Mouse (Mus musculus) kidney, embryonic 15.5 days (tissue): ENCODE data around the gene Rasal2. TPM values are rescaled to one million over a fixed set of nuclear protein-coding genes. Genes with fewer than 3 reads are reported as not detected.

Source experiments
- ATAC-seq: fragments of 200-750 bp; cut with Nextera tagmentation; replicated peaks from 2 replicates; pipeline ENCODE4 v1.8.0; 2017; ENCODE audit warnings: moderate TSS enrichment; ENCODE audit not compliant: low FRiP score
- H3K27ac ChIP-seq: fragments of 300-500 bp; sonication (generic); 2 replicates; pipeline ENCODE4 v1.5.1; 2015; ENCODE audit warnings: mild to moderate bottlenecking, inconsistent platforms
- H3K27me3 ChIP-seq: fragments of 300-500 bp; sonication (generic); 2 replicates; pipeline ENCODE4 v1.6.1; 2015; ENCODE audit warnings: inconsistent platforms
- H3K36me3 ChIP-seq: fragments of 300-500 bp; sonication (generic); 2 replicates; pipeline ENCODE4 v1.6.1; 2015; ENCODE audit warnings: inconsistent platforms
- H3K4me1 ChIP-seq: fragments of 300-500 bp; sonication (generic); 2 replicates; pipeline ENCODE4 v1.6.1; 2015; ENCODE audit warnings: inconsistent platforms
- H3K4me2 ChIP-seq: fragments of 300-500 bp; sonication (generic); 2 replicates; pipeline ENCODE4 v1.6.1; 2015; ENCODE audit warnings: moderate library complexity, mild to moderate bottlenecking, inconsistent platforms
- H3K4me3 ChIP-seq: fragments of 300-500 bp; sonication (generic); replicated peaks from 2 replicates; pipeline ENCODE4 v1.5.1; 2015; ENCODE audit warnings: mild to moderate bottlenecking, inconsistent platforms
- H3K9ac ChIP-seq: fragments of 300-500 bp; sonication (generic); 2 replicates; pipeline ENCODE4 v1.6.1; 2015; ENCODE audit warnings: mild to moderate bottlenecking, inconsistent platforms
- H3K9me3 ChIP-seq: fragments of 300-500 bp; sonication (generic); replicated peaks from 2 replicates; pipeline ENCODE4 v1.6.1; 2016; ENCODE audit warnings: inconsistent platforms
- WGBS: fragments of 180-500 bp; shearing (Covaris S2); methylation state at CpG from one replicate; pipeline ENCODE4 v1.1.7; 2015; ENCODE audit warnings: mixed read lengths; 5-methylcytosine and 5-hydroxymethylcytosine counted together
- polyA plus RNA-seq: library from polyadenylated mRNA; unstranded; fragments of >200 nt; fragmentation: Nextera tagmentation; extraction: Ambion mirVana; gene quantifications from 2 replicates; pipeline ENCODE4 v1.2.1, GENCODE M21; 2015

Gene Rasal2
- polyA plus RNA-seq, 1 experiment from 2014 or later, result 8.0 TPM

- 19% methylated on average over 8 of the region's 8 CpGs for WGBS
Observed at GRCm38 (mm10) chr1:157410937-157411336, 1.5 kb downstream of the Rasal2 start.

GRCm38 (mm10) chr1:157409648-157410047, 2.7 kb downstream of the Rasal2 start:
- Histone ChIP-seq H3K9me3 (no peaks in the 10 kb centered on the region), H3K27me3 (no peaks in the 10 kb centered on the region), H3K4me2 (no peak overlapping the region), H3K27ac (no peak overlapping the region), H3K36me3 (no peaks in the 10 kb centered on the region), H3K4me1 (peaks cover 10% of the 10 kb centered on the region), H3K9ac (no peak overlapping the region), H3K4me3 (no peak overlapping the region)
- ATAC-seq, result no peak
- WGBS, result 82% methylated on average over 2 of the region's 2 CpGs

More at GRCm38 (mm10) chr1:157410937-157411336, 1.5 kb downstream of the Rasal2 start:
- no peaks in the 10 kb centered on the region for H3K9me3 ChIP-seq
- H3K4me1 ChIP-seq, result peaks cover 10% of the 10 kb centered on the region
- peak overlapping the region; percentile 75 for H3K9ac ChIP-seq
- no peak for ATAC-seq
- H3K27ac ChIP-seq, result no peak overlapping the region
- H3K27me3 ChIP-seq, result no peaks in the 10 kb centered on the region
- H3K4me2 ChIP-seq, result peak overlapping the region; percentile 84
- peak overlapping the region; percentile 97 for H3K4me3 ChIP-seq
- H3K36me3 ChIP-seq, result no peaks in the 10 kb centered on the region

GRCm38 (mm10) chr1:157388027-157388426, 24.4 kb downstream of the Rasal2 start:
- no peaks in the 10 kb centered on the region for H3K4me1 ChIP-seq
- no peak overlapping the region for H3K4me2 ChIP-seq
- no peaks in the 10 kb centered on the region for H3K36me3 ChIP-seq
- no peak overlapping the region for H3K9ac ChIP-seq
- no peak for ATAC-seq
- H3K27me3 ChIP-seq, result no peaks in the 10 kb centered on the region
- H3K9me3 ChIP-seq, result no peaks in the 10 kb centered on the region
- H3K4me3 ChIP-seq, result no peak overlapping the region
- 51% methylated on average over 4 of the region's 4 CpGs for WGBS
- H3K27ac ChIP-seq, result no peak overlapping the region

- no peak overlapping the region for H3K4me2 ChIP-seq
- no peaks in the 10 kb centered on the region for H3K4me1 ChIP-seq
- no peak for ATAC-seq
- H3K27ac ChIP-seq, result no peak overlapping the region
- WGBS, result 55% methylated on average over 2 of the region's 2 CpGs
- H3K9me3 ChIP-seq, result no peaks in the 10 kb centered on the region
- no peak overlapping the region for H3K4me3 ChIP-seq
- H3K9ac ChIP-seq, result no peak overlapping the region
- no peaks in the 10 kb centered on the region for H3K36me3 ChIP-seq
- no peaks in the 10 kb centered on the region for H3K27me3 ChIP-seq
Observed at GRCm38 (mm10) chr1:157380694-157381093, 31.7 kb downstream of the Rasal2 start.

- no peaks in the 10 kb centered on the region for H3K36me3 ChIP-seq
- WGBS, result 95% methylated on average over 2 of the region's 2 CpGs
- no peaks in the 10 kb centered on the region for H3K4me1 ChIP-seq
- no peak overlapping the region for H3K9ac ChIP-seq
- H3K4me2 ChIP-seq, result no peak overlapping the region
- H3K4me3 ChIP-seq, result no peak overlapping the region
- no peak overlapping the region for H3K27ac ChIP-seq
- H3K9me3 ChIP-seq, result no peaks in the 10 kb centered on the region
- H3K27me3 ChIP-seq, result no peaks in the 10 kb centered on the region
- no peak for ATAC-seq
Observed at GRCm38 (mm10) chr1:157370397-157370796, 42.0 kb downstream of the Rasal2 start.

GRCm38 (mm10) chr1:157368316-157368715, 44.1 kb downstream of the Rasal2 start:
- H3K9me3 ChIP-seq, result no peaks in the 10 kb centered on the region
- ATAC-seq, result no peak
- H3K27ac ChIP-seq, result no peak overlapping the region
- no peak overlapping the region for H3K9ac ChIP-seq
- 79% methylated on average over 5 of the region's 5 CpGs for WGBS
- H3K4me3 ChIP-seq, result no peak overlapping the region
- no peaks in the 10 kb centered on the region for H3K4me1 ChIP-seq
- no peaks in the 10 kb centered on the region for H3K36me3 ChIP-seq
- H3K27me3 ChIP-seq, result no peaks in the 10 kb centered on the region
- no peak overlapping the region for H3K4me2 ChIP-seq

GRCm38 (mm10) chr1:157346661-157347060, 65.7 kb downstream of the Rasal2 start:
- Histone ChIP-seq H3K4me2 (no peak overlapping the region), H3K36me3 (no peaks in the 10 kb centered on the region), H3K9ac (no peak overlapping the region), H3K27ac (no peak overlapping the region), H3K4me1 (no peaks in the 10 kb centered on the region), H3K27me3 (no peaks in the 10 kb centered on the region), H3K4me3 (no peak overlapping the region), H3K9me3 (no peaks in the 10 kb centered on the region)
- no peak for ATAC-seq
- WGBS, result 63% methylated on average over 1 of the region's 1 CpGs

GRCm38 (mm10) chr1:157343519-157343918, 68.9 kb downstream of the Rasal2 start:
- Histone ChIP-seq H3K27me3 (no peaks in the 10 kb centered on the region), H3K4me3 (no peak overlapping the region), H3K27ac (no peak overlapping the region), H3K36me3 (no peaks in the 10 kb centered on the region), H3K9me3 (no peaks in the 10 kb centered on the region), H3K4me1 (no peaks in the 10 kb centered on the region), H3K9ac (no peak overlapping the region), H3K4me2 (no peak overlapping the region)
- no peak for ATAC-seq

- H3K4me2 ChIP-seq, result no peak overlapping the region
- no peaks in the 10 kb centered on the region for H3K9me3 ChIP-seq
- ATAC-seq, result no peak
- H3K27ac ChIP-seq, result no peak overlapping the region
- H3K36me3 ChIP-seq, result no peaks in the 10 kb centered on the region
- no peaks in the 10 kb centered on the region for H3K4me1 ChIP-seq
- WGBS, result 78% methylated on average over 3 of the region's 3 CpGs
- no peak overlapping the region for H3K4me3 ChIP-seq
- H3K9ac ChIP-seq, result no peak overlapping the region
- no peaks in the 10 kb centered on the region for H3K27me3 ChIP-seq
Observed at GRCm38 (mm10) chr1:157334834-157335233, 77.6 kb downstream of the Rasal2 start.

GRCm38 (mm10) chr1:157328068-157328467, 84.3 kb downstream of the Rasal2 start:
- ATAC-seq, result no peak

GRCm38 (mm10) chr1:157323091-157323490, 89.3 kb downstream of the Rasal2 start:
- no peaks in the 10 kb centered on the region for H3K27me3 ChIP-seq
- WGBS, result 96% methylated on average over 1 of the region's 1 CpGs
- no peak overlapping the region for H3K4me2 ChIP-seq
- no peak overlapping the region for H3K4me3 ChIP-seq
- ATAC-seq, result no peak
- no peak overlapping the region for H3K9ac ChIP-seq
- no peaks in the 10 kb centered on the region for H3K36me3 ChIP-seq
- H3K4me1 ChIP-seq, result 0 out of 2 replicates have a peak, but pooled peaks cover 2% of the 10 kb centered on the region
- no peak overlapping the region for H3K27ac ChIP-seq
- no peaks in the 10 kb centered on the region for H3K9me3 ChIP-seq

More at GRCm38 (mm10) chr1:157328068-157328467, 84.3 kb downstream of the Rasal2 start:
- H3K4me3 ChIP-seq, result no peak overlapping the region
- H3K9me3 ChIP-seq, result no peaks in the 10 kb centered on the region
- H3K4me2 ChIP-seq, result no peak overlapping the region
- H3K27ac ChIP-seq, result no peak overlapping the region
- H3K36me3 ChIP-seq, result no peaks in the 10 kb centered on the region
- no peak overlapping the region for H3K9ac ChIP-seq
- H3K4me1 ChIP-seq, result 0 out of 2 replicates have a peak, but pooled peaks cover 2% of the 10 kb centered on the region
- no peaks in the 10 kb centered on the region for H3K27me3 ChIP-seq

- Histone ChIP-seq H3K4me1 (no peaks in the 10 kb centered on the region), H3K9ac (no peak overlapping the region), H3K4me2 (no peak overlapping the region), H3K9me3 (no peaks in the 10 kb centered on the region), H3K27ac (no peak overlapping the region), H3K36me3 (no peaks in the 10 kb centered on the region), H3K4me3 (no peak overlapping the region), H3K27me3 (no peaks in the 10 kb centered on the region)
- no peak for ATAC-seq
- WGBS, result 89% methylated on average over 4 of the region's 4 CpGs
Observed at GRCm38 (mm10) chr1:157318896-157319295, 93.5 kb downstream of the Rasal2 start.

- WGBS, result 71% methylated on average over 1 of the region's 1 CpGs
- Histone ChIP-seq H3K4me2 (no peak overlapping the region), H3K9ac (no peak overlapping the region), H3K27me3 (no peaks in the 10 kb centered on the region), H3K36me3 (0 out of 2 replicates have a peak, but pooled peaks cover 4% of the 10 kb centered on the region), H3K4me1 (no peaks in the 10 kb centered on the region), H3K27ac (no peak overlapping the region), H3K9me3 (no peaks in the 10 kb centered on the region), H3K4me3 (no peak overlapping the region)
- no peak for ATAC-seq
Observed at GRCm38 (mm10) chr1:157301266-157301665, 111.1 kb downstream of the Rasal2 start.
